Mouse (Mus musculus) testis, adult 2 months (tissue): ENCODE results near the gene Ctu2. TPM values are rescaled to one million over a fixed set of nuclear protein-coding genes. Genes with fewer than 3 reads are reported as not detected.

ENCODE experiments used
- H3K27ac ChIP-seq: fragments of 200-500 bp; 2 replicates; pipeline ENCODE4 v1.5.1; 2012; ENCODE audit warnings: low read depth, low read length; ENCODE audit not compliant: control insufficient read depth, insufficient read depth
- H3K27me3 ChIP-seq: fragments of 200-500 bp; 2 replicates; pipeline ENCODE4 v1.6.1; 2012; ENCODE audit warnings: mild to moderate bottlenecking, low read length, moderate library complexity; ENCODE audit not compliant: control insufficient read depth, insufficient read depth
- H3K36me3 ChIP-seq: fragments of 200-500 bp; 2 replicates; pipeline ENCODE4 v1.6.1; 2012; ENCODE audit warnings: mild to moderate bottlenecking, low read length; ENCODE audit not compliant: control insufficient read depth, insufficient read depth
- H3K4me1 ChIP-seq: fragments of 200-500 bp; 2 replicates; pipeline ENCODE4 v1.6.1; 2012; ENCODE audit warnings: low read length; ENCODE audit not compliant: control insufficient read depth, insufficient read depth
- H3K4me3 ChIP-seq: fragments of 200-500 bp; 2 replicates; pipeline ENCODE4 v1.5.1; 2012; ENCODE audit warnings: low read depth, mild to moderate bottlenecking, low read length, moderate library complexity, mixed read lengths; ENCODE audit not compliant: control insufficient read depth
- CTCF ChIP-seq: fragments of 200-500 bp; IDR thresholded peaks from 2 replicates; pipeline ENCODE4 v1.5.1; 2012; ENCODE audit warnings: low read depth, mild to moderate bottlenecking, inconsistent platforms, low read length, moderate library complexity; ENCODE audit not compliant: control insufficient read depth, insufficient read depth, insufficient replicate concordance
- POLR2A ChIP-seq: fragments of 200-500 bp; IDR thresholded peaks from 2 replicates; pipeline ENCODE4 v1.6.1; 2012; ENCODE audit warnings: low read depth, mild to moderate bottlenecking, inconsistent platforms, low read length, moderate library complexity; ENCODE audit not compliant: control insufficient read depth
- polyA plus RNA-seq: library from polyadenylated mRNA; depleted of rRNA; stranded (reverse); fragments of >200 nt; gene quantifications from 2 replicates; pipeline ENCODE4 v1.2.3, GENCODE M21; 2012

Ctu2 gene
- polyA plus RNA-seq, 1 experiment: 37.7 TPM

DNA sequence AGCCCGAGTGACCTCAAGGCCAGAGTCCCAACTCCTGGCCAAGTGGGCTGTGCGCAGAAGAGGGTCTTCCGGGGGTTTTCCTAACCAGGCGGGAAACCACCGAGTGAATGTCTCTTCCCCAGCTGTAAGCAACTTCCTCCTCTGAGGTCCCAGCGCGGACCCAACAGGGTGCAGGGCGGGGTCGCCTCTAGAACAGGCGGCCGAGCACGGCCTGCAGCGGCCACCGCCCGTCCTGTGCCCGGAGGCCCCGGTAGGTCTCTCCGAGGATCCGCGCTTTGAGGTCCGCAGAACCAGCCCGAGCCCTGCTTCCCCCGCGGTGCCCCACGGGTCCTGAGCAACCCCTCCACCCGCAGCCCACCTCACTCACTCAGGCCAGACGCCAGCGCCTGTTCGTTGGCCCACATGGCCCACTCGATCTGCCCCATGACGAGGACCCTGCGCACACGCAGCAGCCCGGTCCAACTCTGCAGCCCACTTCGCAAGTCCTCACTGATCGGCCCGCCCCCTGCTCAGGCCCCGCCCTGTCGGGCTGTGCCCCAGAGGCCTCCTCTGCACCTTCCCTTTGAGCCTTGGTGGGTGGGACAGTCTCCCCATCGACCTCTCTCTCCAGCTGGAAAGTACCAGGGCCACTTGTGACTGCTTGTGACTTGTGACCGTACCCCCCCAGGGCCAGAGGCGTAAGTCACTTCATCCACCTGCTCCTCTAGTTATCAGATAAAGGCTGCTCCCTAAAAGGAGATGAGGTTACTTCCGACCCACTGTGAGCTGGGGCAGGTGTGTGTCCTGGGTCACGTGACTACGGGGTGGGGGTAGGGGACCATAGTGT, 43.3 kb upstream of the Ctu2 start, which contains the start of gene Cyba:
Gene Cyba (minus strand): TSS at position 488 of the 826 bp plus-strand sequence.
- Histone ChIP-seq H3K27ac (peak within 1 kb of the TSS; percentile 3; the same call in 1 of the 2 replicates), H3K36me3 (no peaks in the 10 kb centered on the region)
- no peak for TF ChIP-seq CTCF
- peak; percentile 28; the same call in 1 of the 2 replicates for TF ChIP-seq POLR2A

DNA sequence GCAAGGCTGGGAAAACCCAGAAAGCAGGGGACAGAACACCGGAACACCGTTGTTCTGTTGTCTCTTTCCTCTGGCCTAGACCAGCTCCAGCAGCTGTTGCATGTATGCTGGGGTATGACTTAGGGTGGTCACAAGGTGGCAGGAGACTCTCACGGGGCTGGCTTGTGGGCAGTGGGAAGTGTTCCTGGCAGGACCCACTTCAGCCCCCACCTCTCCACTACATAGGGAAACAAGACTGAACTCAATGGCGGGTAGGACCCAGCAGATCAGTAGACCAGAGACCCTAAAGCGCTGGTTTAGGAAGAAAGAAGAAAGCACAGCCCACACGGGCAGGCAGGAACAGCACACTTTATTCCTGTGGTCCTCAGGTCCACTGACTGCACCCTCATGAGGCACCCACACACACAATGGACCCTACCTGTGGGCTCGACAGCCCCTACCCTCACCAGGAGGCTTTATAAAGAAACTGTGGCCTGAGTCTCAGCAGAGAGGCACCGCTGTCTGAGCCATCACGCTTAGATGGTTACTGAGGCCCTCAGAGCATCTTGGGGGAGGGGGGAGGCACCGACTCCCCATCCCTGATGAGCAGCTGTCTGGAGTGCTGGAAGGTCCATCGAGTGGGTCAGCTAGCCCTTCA, 42.6 kb upstream of the Ctu2 start:
- Histone ChIP-seq H3K36me3 (no peaks in the 10 kb centered on the region), H3K4me1 (peaks cover 22% of the 10 kb centered on the region), H3K4me3 (no peak overlapping the region), H3K27ac (no peak overlapping the region), H3K27me3 (no peaks in the 10 kb centered on the region; the same call in 1 of the 2 replicates)
- TF ChIP-seq CTCF (no peak), POLR2A (no peak)

More for the DNA sequence above, 43.3 kb upstream of the Ctu2 start, which contains the start of gene Cyba:
- Histone ChIP-seq H3K4me1 (peaks cover 22% of the 10 kb centered on the region), H3K27me3 (no peaks in the 10 kb centered on the region; the same call in 1 of the 2 replicates), H3K4me3 (peak within 1 kb of the TSS; percentile 49)

DNA sequence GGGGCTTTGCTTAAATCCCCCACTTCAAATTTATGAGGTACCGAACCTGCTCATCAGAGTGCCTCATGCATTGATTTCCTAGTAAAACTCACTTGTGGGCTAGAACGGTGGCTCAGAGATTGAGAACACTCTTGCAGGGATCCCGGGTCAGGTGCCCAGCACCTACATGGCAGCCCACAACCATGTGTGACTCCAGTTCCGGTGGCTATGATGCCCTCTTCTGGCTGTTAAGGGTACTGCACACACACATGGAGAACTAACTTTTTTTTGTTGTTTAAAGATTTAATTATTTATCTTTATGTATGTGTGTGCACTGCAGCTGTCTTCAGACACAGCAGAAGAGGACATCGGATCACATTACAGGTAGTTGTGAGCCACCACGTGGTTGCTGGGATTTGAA, 40.6 kb upstream of the Ctu2 start:
- Histone ChIP-seq H3K27me3 (no peaks in the 10 kb centered on the region; the same call in 1 of the 2 replicates), H3K4me1 (peaks cover 16% of the 10 kb centered on the region), H3K27ac (no peak overlapping the region), H3K36me3 (no peaks in the 10 kb centered on the region), H3K4me3 (no peak overlapping the region)
- no peak for TF ChIP-seq POLR2A
- TF ChIP-seq CTCF: peak; percentile 60; the same call in 1 of the 2 replicates

DNA sequence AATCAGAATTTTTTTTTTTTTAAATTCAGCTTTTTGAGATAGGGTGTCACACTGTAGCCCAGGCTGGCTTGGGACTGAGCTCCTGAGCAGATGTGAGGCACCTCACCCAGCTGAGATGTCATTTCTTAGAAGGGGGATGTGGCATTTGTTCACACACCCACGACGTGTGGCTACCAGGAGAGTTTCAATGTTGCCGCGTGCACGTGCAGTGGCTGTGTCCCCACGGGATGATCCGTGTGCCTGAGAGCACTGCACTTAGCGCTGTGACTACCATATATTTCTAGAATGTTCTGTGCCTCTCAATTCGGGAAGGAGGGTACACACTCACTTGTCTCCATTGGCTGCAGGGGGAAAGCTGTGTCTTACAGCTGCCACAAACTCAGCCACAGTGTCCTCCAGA, 39.8 kb upstream of the Ctu2 start:
- TF ChIP-seq POLR2A (no peak), CTCF (no peak)
- Histone ChIP-seq H3K4me1 (peaks cover 15% of the 10 kb centered on the region), H3K4me3 (no peak overlapping the region), H3K27me3 (no peaks in the 10 kb centered on the region; the same call in 1 of the 2 replicates), H3K36me3 (no peaks in the 10 kb centered on the region), H3K27ac (no peak overlapping the region)

DNA sequence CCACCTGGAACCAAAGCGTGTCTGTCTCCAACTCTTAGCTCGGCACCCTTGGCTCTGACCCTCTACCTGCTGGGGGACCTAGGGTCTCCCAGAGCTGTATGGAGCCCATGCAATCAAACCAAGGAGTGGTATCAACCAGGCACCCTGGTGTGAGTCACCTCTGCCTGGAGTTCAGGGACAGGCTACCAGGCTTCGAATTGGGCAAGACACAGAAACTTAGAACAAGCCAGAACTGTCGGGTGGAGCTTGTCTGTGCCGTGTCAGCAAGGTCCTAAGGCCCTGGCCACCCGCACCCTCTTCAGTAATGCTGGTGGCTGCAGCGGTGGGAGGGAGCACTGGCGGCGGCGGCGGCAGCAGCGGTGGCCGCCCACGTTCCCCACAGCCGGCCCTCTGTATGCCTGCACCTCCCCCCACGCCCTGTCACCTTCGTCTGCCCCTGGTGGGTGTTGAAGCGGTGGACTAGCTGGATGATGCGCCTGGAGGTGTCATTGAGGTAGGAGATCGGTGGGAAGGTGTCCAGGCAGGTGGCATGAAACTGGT, 39.3 kb upstream of the Ctu2 start:
- H3K27me3 ChIP-seq: no peaks in the 10 kb centered on the region; the same call in 1 of the 2 replicates
- TF ChIP-seq CTCF (no peak), POLR2A (no peak)
- H3K4me1 ChIP-seq: peaks cover 12% of the 10 kb centered on the region
- H3K4me3 ChIP-seq: no peak overlapping the region
- H3K36me3 ChIP-seq: no peaks in the 10 kb centered on the region
- H3K27ac ChIP-seq: no peak overlapping the region

DNA sequence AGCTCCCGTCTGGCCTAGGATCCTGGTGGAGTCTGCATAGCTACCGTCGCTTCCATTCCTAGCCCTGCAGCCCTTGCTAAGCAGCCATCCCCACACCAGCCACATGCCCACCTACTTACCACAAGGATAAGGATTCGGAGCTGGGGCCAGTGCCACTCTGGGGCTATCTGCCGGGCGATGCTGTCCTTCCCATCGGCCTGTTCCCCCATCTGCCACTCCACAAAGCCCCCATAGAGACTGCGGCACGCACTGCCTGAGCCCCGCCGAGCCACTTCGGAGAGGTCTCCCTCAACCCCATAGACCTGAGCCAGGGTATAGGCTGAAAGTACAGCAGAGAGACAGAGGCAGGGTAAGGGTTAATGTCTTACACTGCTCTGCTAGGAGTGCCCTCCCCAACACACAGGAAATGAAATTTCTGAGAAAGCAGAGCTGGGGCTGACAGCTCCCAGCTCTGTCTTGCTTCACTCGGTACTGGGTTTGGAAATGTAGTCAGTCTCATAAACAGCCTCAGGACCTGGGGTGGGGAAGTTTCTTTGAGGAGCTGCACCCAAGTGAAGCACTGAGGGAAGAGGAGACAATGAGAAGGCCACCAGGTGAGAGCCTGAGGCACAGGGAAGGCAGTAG, 38.1 kb upstream of the Ctu2 start:
- H3K27ac ChIP-seq: no peak overlapping the region
- peaks cover 8% of the 10 kb centered on the region for H3K4me1 ChIP-seq
- no peaks in the 10 kb centered on the region for H3K36me3 ChIP-seq
- H3K27me3 ChIP-seq: no peaks in the 10 kb centered on the region
- TF ChIP-seq CTCF: no peak
- no peak for TF ChIP-seq POLR2A
- H3K4me3 ChIP-seq: no peak overlapping the region
